Mouse (Mus musculus) c-Kit-positive CD71-positive TER-119-positive erythroid progenitor cells, embryonic 14.5 days (primary cell): ENCODE data around the gene Aoc2.
"Not testable (repeated sequence)": the region's sequence is repeated elsewhere in the genome, so short reads cannot be mapped to it uniquely, and the experiment has no call there.

Experiments
- DNase-seq: peaks from one replicate; pipeline ENCODE4 v3.0.0-alpha.2; 2013; ENCODE audit warnings: low spot score

Gene Aoc2

DNA sequence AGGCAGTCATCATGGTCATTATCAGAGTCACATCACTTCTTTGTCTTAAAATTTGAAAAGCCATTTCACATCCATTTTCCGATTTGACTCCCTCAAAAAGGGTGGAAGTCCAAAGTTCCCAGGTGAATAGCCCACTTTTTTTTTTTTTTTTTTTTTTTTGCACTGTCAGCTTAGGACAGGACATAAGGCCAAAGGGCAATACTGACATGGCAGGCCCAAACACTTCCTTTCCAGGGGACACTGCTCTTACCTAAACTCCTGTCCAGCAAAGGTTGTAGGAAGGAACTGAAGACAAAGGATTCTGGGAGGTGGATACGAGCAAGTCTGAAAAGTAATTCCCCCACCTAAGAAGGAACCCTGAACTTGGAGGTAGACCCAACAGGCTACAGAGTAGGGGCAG, 31.1 kb downstream of the Aoc2 start:
- no peak for DNase-seq

DNA sequence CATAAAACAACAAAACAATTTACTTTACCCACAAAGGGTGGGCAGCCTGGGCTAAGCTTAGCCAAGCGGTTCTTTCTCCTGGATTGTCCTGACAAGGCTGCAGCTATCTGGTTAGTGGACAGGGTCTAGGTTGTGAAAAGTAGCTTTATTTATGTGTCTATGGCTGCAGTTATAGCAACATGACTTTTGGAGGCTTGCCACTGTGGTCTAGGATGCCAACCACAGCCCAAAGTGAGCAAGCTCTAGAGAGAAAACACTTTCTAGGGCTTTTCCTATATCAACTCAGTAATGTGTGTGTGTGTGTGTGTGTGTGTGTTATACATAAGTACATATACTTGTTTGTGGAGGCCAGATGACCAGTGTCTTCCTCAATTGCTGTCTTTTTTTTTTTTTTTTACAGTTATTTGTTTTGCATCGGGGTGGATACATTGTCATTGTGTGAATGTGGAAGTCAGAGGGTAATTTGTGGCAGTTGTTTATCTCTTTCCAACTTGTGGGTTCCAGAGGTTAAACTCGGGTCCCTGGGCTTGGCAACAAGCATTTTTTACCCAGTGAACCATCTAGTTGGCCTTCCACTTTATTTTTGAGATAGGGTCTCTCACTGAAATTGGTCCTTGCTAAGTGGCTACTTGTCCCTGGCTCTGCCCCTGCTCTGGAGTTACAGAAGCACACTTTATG, 32.8 kb downstream of the Aoc2 start:
- DNase-seq: no peak

DNA sequence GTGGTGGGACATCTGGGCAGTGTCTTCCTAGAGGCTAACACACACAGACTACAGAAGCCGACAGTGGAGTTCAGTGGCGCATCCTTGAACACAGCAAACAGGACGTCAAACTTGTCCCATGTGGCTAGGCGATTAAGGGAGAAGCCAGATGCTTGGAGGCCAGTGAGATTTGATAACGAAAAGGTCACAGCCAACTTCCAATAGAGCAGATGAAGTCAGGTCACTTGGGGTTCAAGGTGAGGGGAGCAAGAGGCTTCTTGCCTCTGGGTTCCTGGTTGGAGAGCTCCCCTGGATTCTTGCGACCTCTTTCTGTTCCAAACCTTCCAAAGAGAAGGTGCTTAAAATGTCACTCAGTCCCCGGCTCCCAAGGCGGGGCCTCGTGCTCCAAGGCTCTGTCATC, 34.9 kb downstream of the Aoc2 start:
- no peak for DNase-seq

DNA sequence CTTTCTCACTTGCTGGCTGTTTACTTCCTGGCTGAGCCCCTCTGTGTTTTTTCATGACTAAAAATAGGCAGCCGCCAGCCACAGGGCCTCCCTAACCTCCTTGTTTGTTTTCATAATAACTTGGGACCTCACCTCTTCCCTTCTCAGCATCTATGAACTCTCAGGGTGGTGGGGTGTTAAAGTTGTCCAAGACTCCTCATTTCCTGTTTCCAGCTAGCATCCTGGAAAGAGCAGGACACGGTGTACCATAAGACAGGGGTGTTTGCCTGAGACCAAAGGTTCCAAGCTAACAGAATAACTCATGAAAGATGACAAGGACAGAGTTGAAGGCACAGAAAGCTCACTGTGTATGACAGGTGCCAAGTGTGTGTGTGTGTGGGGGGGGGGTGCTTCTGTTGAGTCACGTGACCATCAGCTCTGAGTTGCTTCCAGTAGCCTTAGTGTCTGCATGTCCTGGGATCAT, 35.8 kb downstream of the Aoc2 start:
- no peak for DNase-seq

DNA sequence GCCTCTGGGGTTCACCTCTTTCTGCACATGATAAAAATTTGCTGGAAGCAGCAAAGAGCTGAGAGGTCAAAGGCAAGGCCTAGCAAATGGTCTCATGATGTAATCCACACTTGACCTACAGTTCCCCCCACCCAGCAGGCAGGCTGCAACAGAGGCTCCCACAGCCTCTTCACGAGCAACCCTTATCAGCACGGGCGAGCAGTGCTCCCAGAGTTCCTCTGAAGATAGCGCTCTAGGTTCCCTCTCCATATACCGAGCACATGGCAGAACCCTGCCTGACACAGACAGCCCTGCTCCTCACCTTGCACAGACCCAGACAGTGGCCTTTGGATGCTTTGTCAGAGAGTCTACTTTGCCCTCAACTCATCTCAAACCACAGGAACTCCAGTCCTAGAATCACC, 39.7 kb downstream of the Aoc2 start:
- DNase-seq: no peak

DNA sequence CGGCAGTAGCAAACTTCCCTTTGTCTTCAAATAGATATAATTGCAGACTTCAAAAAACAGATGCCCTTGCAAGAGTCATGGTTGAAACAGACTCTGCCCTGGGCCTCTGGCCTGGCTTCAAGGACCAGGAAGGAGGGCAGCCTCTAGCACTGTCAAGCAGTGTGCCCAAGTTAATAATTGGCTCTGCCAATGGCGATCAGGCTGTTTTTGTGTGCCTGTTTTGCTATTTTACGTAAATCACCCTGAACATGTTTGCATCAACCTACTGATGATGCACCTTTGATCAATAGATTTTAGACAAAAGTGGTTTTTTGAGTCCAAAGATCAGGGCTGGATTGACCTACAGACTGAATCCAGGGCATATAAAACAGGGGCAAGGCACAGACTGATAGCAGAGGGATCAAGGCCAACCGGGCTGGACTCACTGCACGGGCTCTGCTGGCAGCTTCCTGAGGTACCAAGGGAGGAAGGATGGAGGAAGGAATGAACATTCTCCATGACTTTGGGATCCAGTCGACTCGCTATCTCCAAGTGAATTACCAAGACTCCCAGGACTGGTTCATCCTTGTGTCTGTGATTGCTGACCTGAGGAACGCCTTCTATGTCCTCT, 42.6 kb downstream of the Aoc2 start, which contains the start of gene G6pc:
Gene G6pc, plus strand, starts transcription at position 236 of the 610 bp plus-strand sequence.
- no peak for DNase-seq

DNA sequence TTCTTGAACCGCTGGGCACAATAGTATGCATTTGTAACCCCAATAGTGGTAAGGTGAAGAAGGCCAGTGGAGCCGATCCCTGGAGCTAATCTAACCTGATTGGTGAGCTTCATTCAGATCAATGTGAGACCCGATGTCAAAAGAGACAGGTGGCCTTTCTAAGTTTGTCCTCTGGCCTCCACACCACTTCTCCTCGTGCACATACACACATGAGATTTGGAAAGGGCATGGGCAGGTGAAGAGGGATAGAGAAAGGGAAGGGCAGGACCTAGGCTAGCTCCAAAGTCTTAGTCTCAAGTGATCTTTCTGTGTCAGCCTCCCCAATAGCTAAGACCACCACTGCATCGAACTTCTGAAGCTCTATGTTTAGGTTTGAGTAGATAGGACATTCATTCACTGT, 45.3 kb downstream of the Aoc2 start:
- no peak for DNase-seq

DNA sequence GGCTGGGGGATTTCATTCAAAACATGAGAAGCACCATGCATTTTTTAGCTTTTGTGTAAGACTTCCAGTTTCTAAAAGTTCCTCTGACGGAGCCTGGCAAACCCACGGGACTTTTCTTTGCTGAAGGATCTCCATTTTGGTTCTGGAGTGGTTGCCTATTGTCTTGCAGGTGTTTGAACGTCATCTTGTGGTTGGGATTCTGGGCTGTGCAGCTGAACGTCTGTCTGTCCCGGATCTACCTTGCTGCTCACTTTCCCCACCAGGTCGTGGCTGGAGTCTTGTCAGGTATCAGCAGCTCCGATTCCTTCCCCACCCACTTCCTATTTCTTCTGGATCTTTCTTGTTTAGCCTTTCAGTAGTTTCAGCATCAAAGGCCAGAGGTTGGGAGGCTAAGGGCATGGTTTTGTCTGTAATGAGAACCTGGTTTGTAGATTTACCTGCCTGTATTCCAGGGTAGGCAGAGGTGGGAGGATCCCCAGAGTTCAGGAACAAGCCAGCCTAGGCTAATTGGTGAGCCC, 49.6 kb downstream of the Aoc2 start:
- no peak for DNase-seq

DNA sequence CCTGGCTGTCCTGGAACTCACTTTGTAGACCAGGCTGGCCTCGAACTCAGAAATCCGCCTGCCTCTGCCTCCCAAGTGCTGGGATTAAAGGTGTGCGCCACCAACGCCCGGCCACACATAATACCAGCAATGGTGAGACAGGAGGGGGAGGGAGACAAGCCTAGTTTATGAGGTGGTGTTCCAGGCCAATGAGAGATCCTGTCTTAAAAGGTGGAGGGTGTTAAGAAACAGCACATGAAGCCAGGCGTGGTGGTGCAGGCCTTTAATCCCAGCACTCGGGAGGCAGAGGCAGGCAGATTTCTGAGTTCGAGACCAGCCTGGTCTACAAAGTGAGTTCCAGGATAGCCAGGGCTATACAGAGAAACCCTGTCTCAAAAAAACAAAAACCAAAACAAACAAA, 53.3 kb downstream of the Aoc2 start:
- DNase-seq: not testable (repeated sequence)

DNA sequence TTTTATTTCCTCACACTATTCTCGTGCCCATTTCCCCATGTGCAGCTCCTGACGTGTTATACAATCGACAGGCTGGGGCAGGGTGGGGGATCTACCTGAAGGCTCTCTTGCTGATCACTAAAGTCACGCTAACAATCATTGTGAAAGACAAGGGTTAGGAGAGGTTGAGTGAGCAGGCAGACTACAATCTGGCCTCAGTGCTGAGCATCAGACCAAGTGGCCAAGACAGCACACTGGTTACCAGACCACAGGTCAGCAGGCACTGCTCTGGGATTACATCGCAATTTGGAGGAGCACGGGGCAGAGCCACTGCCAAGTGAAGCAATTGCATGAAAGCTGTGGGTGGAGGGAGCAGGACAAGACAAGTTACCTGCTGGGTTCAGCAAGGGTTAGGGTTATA, 54.1 kb downstream of the Aoc2 start:
- no peak for DNase-seq
